Mouse (Mus musculus): ENCODE measurements at regions not wholly inside any gene's neighbourhood (a gene's known extent, or its start where the extent isn't known, plus 50 kb on each side); places are given as distances from the start of the nearest gene placed in this dataset.

- CTCF ChIA-PET, result no interaction called here
These were observed 76.0 kb upstream of the Ano5 start for GRCm38 (mm10) chr7:51434865-51435264.

GRCm38 (mm10) chr7:51454989-51455692, 55.7 kb upstream of the Ano5 start:
- CTCF ChIA-PET, result interaction anchor here (0.6 kb wide), 1 partner anchor 14 kb away, joined by 4 read pairs; no protein-coding TSS in a partner anchor

GRCm38 (mm10) chr7:51458757-51459156, 52.1 kb upstream of the Ano5 start:
- CTCF ChIA-PET, result no interaction called here
